ENCODE assay signal across 14 mouse cellular contexts in genomic region chr14:97511318-97511717, GRCm38 (mm10).
A peak's percentile ranks its signal among the peaks of the same experiment; 100 is the strongest.
DNase-seq lines count a peak whose midpoint lies in the region; ATAC-seq lines count a peak whose summit lies in the region.
"Had no signal": no experiment of that assay in that cellular context is flagged by ENCODE, and none has a peak within 500 bp of the region (broad histone marks: within the 10 kb centered on the region; RNA-seq: fewer than 3 reads in every experiment).

No protein-coding gene starts in this region.

- H3K4me1 ChIP-seq in hindbrain, embryonic 11.5 days (replicated peaks; ENCODE audit: control insufficient read depth, insufficient read depth, low read length): no peaks in the 10 kb centered on the region
- peaks cover 3% of the 10 kb centered on the region; the same call in 1 of the 2 replicates for H3K4me1 ChIP-seq in hindbrain, embryonic 13.5 days (replicated peaks)
- H3K4me1 ChIP-seq in forebrain, embryonic 14.5 days (ENCODE audit: control insufficient read depth, insufficient read depth, low read length): 0 out of 2 replicates have a peak, but pooled peaks cover 2% of the 10 kb centered on the region
- peaks cover 14% of the 10 kb centered on the region for H3K4me1 ChIP-seq in limb, embryonic 10.5 days
- H3K4me1 ChIP-seq: heart, embryonic 13.5 days had no signal

- WGBS in hindbrain, embryonic 11.5 days: 23% methylated on average over 1 of the region's 1 CpGs
- WGBS in hindbrain, embryonic 13.5 days: 11% methylated on average over 1 of the region's 1 CpGs
- 6% methylated on average over 1 of the region's 1 CpGs for WGBS in forebrain, embryonic 14.5 days
- 17% methylated on average over 1 of the region's 1 CpGs for WGBS in limb, embryonic 10.5 days

- H3K27ac ChIP-seq in hindbrain, embryonic 11.5 days (ENCODE audit: low read depth, low read length): no peak overlapping the region
- no peak overlapping the region for H3K27ac ChIP-seq in hindbrain, embryonic 13.5 days
- no peak overlapping the region for H3K27ac ChIP-seq in forebrain, embryonic 14.5 days (ENCODE audit: low read depth, low read length)
- H3K27ac ChIP-seq in limb, embryonic 10.5 days: peak overlapping the region; percentile 50; the same call in 1 of the 2 replicates
- H3K27ac ChIP-seq: heart, embryonic 13.5 days; liver, embryonic 14.5 days had no signal

- H3K9me3 ChIP-seq in hindbrain, embryonic 11.5 days (ENCODE audit: control insufficient read depth, low read length): no peaks in the 10 kb centered on the region
- H3K9me3 ChIP-seq in hindbrain, embryonic 13.5 days: peaks cover 3% of the 10 kb centered on the region; the same call in 1 of the 2 replicates
- H3K9me3 ChIP-seq in forebrain, embryonic 14.5 days (replicated peaks; ENCODE audit: control insufficient read depth, low read length): 0 out of 2 replicates have a peak, but pooled peaks cover under 1% of the 10 kb centered on the region
- H3K9me3 ChIP-seq in limb, embryonic 10.5 days (replicated peaks): no peaks in the 10 kb centered on the region
- H3K9me3 ChIP-seq: heart, embryonic 13.5 days had no signal

- H3K36me3 ChIP-seq in hindbrain, embryonic 11.5 days (ENCODE audit: control insufficient read depth, insufficient read depth, low read length): no peaks in the 10 kb centered on the region
- no peaks in the 10 kb centered on the region for H3K36me3 ChIP-seq in hindbrain, embryonic 13.5 days
- no peaks in the 10 kb centered on the region for H3K36me3 ChIP-seq in forebrain, embryonic 14.5 days (ENCODE audit: control insufficient read depth, insufficient read depth, low read length)
- H3K36me3 ChIP-seq in limb, embryonic 10.5 days: no peaks in the 10 kb centered on the region
- H3K36me3 ChIP-seq: heart, embryonic 13.5 days had no signal

- no peak overlapping the region for H3K4me2 ChIP-seq in hindbrain, embryonic 11.5 days (replicated peaks; ENCODE audit: low read depth, low read length)
- no peak overlapping the region for H3K4me2 ChIP-seq in hindbrain, embryonic 13.5 days
- no peak overlapping the region for H3K4me2 ChIP-seq in forebrain, embryonic 14.5 days (ENCODE audit: low read length)
- H3K4me2 ChIP-seq: heart, embryonic 13.5 days had no signal

- peak; percentile 32 for DNase-seq in hindbrain, embryonic 11.5 days (ENCODE audit: low spot score)
- DNase-seq in brain, adult 2 months (ENCODE audit: low read depth, low spot score): peak; percentile 3
- DNase-seq in forebrain, embryonic 14.5 days (ENCODE audit: low spot score): peak; percentile 62
- no peak for DNase-seq in limb, embryonic 10.5 days (ENCODE audit: low spot score)
- no peak for DNase-seq in thymus, postnatal 10 days (ENCODE audit: low spot score in 2 of 2)
- DNase-seq in heart, postnatal 4 days: no peak
- no peak for DNase-seq in frontal cortex, adult 2 months (ENCODE audit: extremely low spot score in 1 of 2, low spot score in 1 of 2)
- DNase-seq: cerebellum, adult 8-10 months; kidney, postnatal 14 days; layer of hippocampus, adult 9-11 months; thymus, postnatal 4 days had no signal

- ATAC-seq in hindbrain, embryonic 11.5 days (ENCODE audit: low FRiP score): peak; percentile 64
- no peak for ATAC-seq in hindbrain, embryonic 13.5 days (ENCODE audit: low FRiP score)
- peak; percentile 83 for ATAC-seq in forebrain, embryonic 14.5 days

- no peak overlapping the region for H3K9ac ChIP-seq in hindbrain, embryonic 11.5 days (ENCODE audit: low read depth, low read length)
- no peak overlapping the region for H3K9ac ChIP-seq in hindbrain, embryonic 13.5 days
- H3K9ac ChIP-seq in forebrain, embryonic 14.5 days (ENCODE audit: low read length): no peak overlapping the region
- H3K9ac ChIP-seq: heart, embryonic 13.5 days; liver, embryonic 14.5 days had no signal

- H3K27me3 ChIP-seq in hindbrain, embryonic 11.5 days (ENCODE audit: control insufficient read depth, insufficient read depth, low read length): no peaks in the 10 kb centered on the region
- H3K27me3 ChIP-seq in hindbrain, embryonic 13.5 days: no peaks in the 10 kb centered on the region
- H3K27me3 ChIP-seq in forebrain, embryonic 14.5 days (replicated peaks; ENCODE audit: control insufficient read depth, insufficient read depth, low read length): no peaks in the 10 kb centered on the region
- H3K27me3 ChIP-seq in limb, embryonic 10.5 days (ENCODE audit: low read depth, poor library complexity, severe bottlenecking): no peaks in the 10 kb centered on the region
- H3K27me3 ChIP-seq: heart, embryonic 13.5 days had no signal

- no peak overlapping the region for H3K4me3 ChIP-seq in hindbrain, embryonic 11.5 days (ENCODE audit: low read depth, low read length)
- no peak overlapping the region for H3K4me3 ChIP-seq in hindbrain, embryonic 13.5 days
- H3K4me3 ChIP-seq in forebrain, embryonic 14.5 days (ENCODE audit: low read depth, low read length): no peak overlapping the region
- no peak overlapping the region for H3K4me3 ChIP-seq in limb, embryonic 10.5 days
- H3K4me3 ChIP-seq: heart, embryonic 13.5 days had no signal

Comparison
In these comparisons a context has a peak if more than half of its experiments do, and no peak if none do; other contexts are left out.
1. DNase-seq: peak in hindbrain, embryonic 11.5 days (single experiment), brain, adult 2 months (single experiment) and forebrain, embryonic 14.5 days (single experiment); none in limb, embryonic 10.5 days (single experiment), thymus, postnatal 10 days (0 of 2), heart, postnatal 4 days (single experiment) and frontal cortex, adult 2 months (0 of 2).